Mouse (Mus musculus): ENCODE measurements around the gene Tapbp. TPM values are rescaled to one million over a fixed set of nuclear protein-coding genes. Genes with fewer than 3 reads are reported as not detected.

The Tapbp gene
- total and polyA plus RNA-seq, 3 experiments = 45.3 to 134 (median 116) TPM

DNA sequence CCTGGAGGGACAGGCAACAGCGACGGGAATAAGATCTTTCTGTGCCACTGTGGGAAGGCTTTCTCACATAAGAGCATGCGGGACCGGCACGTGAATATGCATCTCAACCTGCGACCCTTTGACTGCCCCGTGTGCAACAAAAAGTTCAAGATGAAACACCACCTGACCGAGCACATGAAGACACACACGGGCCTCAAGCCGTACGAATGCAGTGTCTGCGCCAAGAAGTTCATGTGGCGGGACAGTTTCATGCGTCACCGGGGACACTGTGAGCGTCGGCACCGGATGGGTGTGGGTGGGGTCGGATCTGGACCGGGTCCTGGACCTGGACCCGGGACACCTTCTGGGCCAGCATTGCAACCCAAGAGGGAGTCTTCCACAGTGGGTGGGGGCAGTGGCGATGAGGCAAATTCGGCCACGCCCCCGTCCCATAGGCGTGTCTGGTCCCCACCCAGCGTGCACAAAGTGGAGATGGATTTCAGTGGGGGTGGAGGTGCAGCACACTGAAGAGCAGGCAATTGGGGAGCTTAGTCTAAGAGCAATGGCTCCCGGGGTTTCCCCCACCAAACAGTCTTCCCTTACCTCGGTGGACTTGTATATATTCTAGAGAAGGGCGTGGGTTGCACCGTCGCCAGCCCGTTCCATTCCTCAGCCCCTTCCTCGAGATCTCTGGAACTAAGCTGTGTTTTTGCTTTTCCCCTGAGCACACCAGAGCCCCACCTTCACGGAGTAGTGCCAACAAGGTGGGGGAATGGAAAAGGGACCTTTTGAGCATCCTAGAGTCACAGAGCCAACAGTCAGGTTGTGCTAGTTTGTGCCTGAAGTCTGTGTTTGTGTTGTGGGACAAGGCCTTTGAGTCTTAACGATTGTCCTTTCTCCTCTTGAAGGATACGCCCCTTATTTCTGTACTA lies 2.8 kb downstream of the Tapbp start:
- Histone ChIP-seq H3K4me1 (ENCODE audit: control insufficient read depth in 1 of 2, insufficient read depth in 2 of 2) (peaks cover 32 to 55% of the 10 kb centered on the region in 2 experiments), H3K27ac (ENCODE audit: insufficient read depth, low read depth) (peak overlapping the region; percentile 66), H3K4me2 (ENCODE audit: insufficient read depth, low read depth, poor library complexity, severe bottlenecking) (peak overlapping the region; percentile 65), H3K4me3 (replicated peaks in 1 of 3; ENCODE audit: low read depth in 2 of 3, low read length in 2 of 3, poor library complexity in 1 of 3) (peak overlapping the region; percentile 71 to 99 (median 83)), H3K27me3 (replicated peaks) (no peaks in the 10 kb centered on the region), H3K36me3 (replicated peaks in 1 of 2; ENCODE audit: control insufficient read depth in 1 of 2, insufficient read depth in 1 of 2, low read length in 1 of 2) (peaks cover 41 to 60% of the 10 kb centered on the region in 2 experiments), H3K79me2 (replicated peaks; ENCODE audit: control insufficient read depth, extremely low read depth, insufficient read depth, poor library complexity, severe bottlenecking) (peaks cover 26% of the 10 kb centered on the region), H3K9me3 (replicated peaks; ENCODE audit: low read length) (peaks cover 6% of the 10 kb centered on the region), H3K9ac (ENCODE audit: insufficient read depth, low read depth) (peak overlapping the region; percentile 11; the same call in 1 of the 2 replicates)
- TF ChIP-seq POLR2AphosphoS2 (IDR thresholded peaks at IDR 0.05; ENCODE audit: low read depth, low read length) (0 out of 2 replicates have a peak, but pooled peaks have one; percentile 38), TBP (conservative IDR thresholded peaks at IDR 0.05; ENCODE audit: low read depth, low read length) (no peak), MAX (IDR thresholded peaks at IDR 0.05; ENCODE audit: low read length) (0 out of 2 replicates have a peak, but pooled peaks have one; percentile 14), MXI1 (IDR thresholded peaks at IDR 0.05; ENCODE audit: low read depth, low read length) (no peak)
- peak; percentile 34 for DNase-seq (ENCODE audit: extremely low read depth)
- in situ Hi-C loops (cut with MboI; ENCODE audit: low pct_ligation_motif_present, low pct_unique_long_range_greater_than_20kb, low sequenced_read_pairs) = no loop called here
- dilution Hi-C loops (cut with MboI; ENCODE audit: extremely low pct_ligation_motif_present, extremely low pct_unique_long_range_greater_than_20kb, low sequenced_read_pairs) = no loop called here

DNA sequence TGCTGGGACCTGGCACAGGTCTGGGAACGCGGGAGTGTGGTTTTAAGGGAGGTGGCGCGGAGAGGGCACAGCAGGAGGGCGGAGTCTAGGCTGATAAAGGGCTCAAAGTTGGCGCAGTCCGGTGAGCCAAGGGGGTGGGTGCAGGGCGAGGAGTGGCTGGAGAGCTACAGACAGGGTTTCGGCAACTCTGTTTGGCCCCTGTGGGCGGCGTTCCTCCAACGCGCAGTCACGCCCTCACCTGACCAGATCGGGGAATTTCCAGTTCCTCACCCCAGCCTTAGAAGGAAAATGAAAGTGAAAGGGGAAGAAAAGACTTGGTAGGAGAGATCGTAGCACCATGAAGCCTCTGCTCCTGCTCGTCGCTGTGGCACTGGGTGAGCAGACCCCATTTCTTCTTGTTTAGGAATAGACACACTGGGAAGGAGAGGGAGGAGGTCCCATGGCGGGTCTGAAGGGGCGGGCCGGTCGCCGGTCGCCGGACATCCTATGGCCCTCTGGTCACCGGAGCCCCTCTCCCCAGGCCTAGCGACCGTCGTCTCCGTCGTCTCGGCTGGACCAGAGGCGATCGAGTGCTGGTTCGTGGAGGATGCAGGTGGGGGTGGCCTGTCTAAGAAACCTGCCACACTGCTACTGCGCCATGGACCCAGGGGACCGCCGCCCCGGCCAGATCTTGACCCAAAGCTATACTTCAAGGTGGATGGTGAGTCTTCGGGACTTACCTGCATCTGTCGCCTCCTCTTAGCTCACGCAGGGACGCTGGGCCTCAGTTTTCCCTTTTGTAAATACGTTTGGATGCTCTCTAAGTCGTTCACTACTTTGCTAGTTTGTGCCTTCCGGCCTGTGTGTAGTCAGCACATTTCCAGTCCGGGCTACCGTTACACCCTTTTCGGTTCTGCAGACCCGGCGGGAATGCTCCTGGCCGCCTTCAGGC lies 3.9 kb downstream of the Tapbp start:
- peaks cover 40 to 60% of the 10 kb centered on the region in 2 experiments for H3K36me3 ChIP-seq (replicated peaks in 1 of 2; ENCODE audit: control insufficient read depth in 1 of 2, insufficient read depth in 1 of 2, low read length in 1 of 2)
- dilution Hi-C loops (cut with MboI; ENCODE audit: extremely low pct_ligation_motif_present, extremely low pct_unique_long_range_greater_than_20kb, low sequenced_read_pairs) = no loop called here
- peaks cover 22% of the 10 kb centered on the region for H3K79me2 ChIP-seq (replicated peaks; ENCODE audit: control insufficient read depth, extremely low read depth, insufficient read depth, poor library complexity, severe bottlenecking)
- DNase-seq (ENCODE audit: extremely low read depth) = peak; percentile 96
- H3K27ac ChIP-seq (ENCODE audit: insufficient read depth, low read depth) = peak overlapping the region; percentile 93
- no peaks in the 10 kb centered on the region for H3K27me3 ChIP-seq (replicated peaks)
- H3K9me3 ChIP-seq (replicated peaks; ENCODE audit: low read length) = peaks cover 10% of the 10 kb centered on the region
- peaks cover 32 to 47% of the 10 kb centered on the region in 2 experiments for H3K4me1 ChIP-seq (ENCODE audit: control insufficient read depth in 1 of 2, insufficient read depth in 2 of 2)
- in situ Hi-C loops (cut with MboI; ENCODE audit: low pct_ligation_motif_present, low pct_unique_long_range_greater_than_20kb, low sequenced_read_pairs) = no loop called here
- H3K9ac ChIP-seq (ENCODE audit: insufficient read depth, low read depth) = peak overlapping the region; percentile 81
- peak overlapping the region; percentile 85 for H3K4me2 ChIP-seq (ENCODE audit: insufficient read depth, low read depth, poor library complexity, severe bottlenecking)
- H3K4me3 ChIP-seq (replicated peaks in 1 of 3; ENCODE audit: low read depth in 2 of 3, low read length in 2 of 3, poor library complexity in 1 of 3) = peak overlapping the region; percentile 71 to 99 (median 83)
- TF ChIP-seq MYC (IDR thresholded peaks at IDR 0.05; ENCODE audit: low read depth, low read length) (no peak; the same call in 1 of the 2 replicates), TBP (conservative IDR thresholded peaks at IDR 0.05; ENCODE audit: low read depth, low read length) (peak; percentile 71; the same call in 1 of the 2 replicates), UBTF (IDR thresholded peaks at IDR 0.05; ENCODE audit: low read depth, low read length) (no peak), BHLHE40 (IDR thresholded peaks at IDR 0.05; ENCODE audit: low read depth, low read length) (peak; percentile 98), SMC3 (IDR thresholded peaks at IDR 0.05; ENCODE audit: low read depth, low read length) (0 out of 2 replicates have a peak, but pooled peaks have one; percentile 6), USF2 (conservative IDR thresholded peaks at IDR 0.05; ENCODE audit: low read depth, low read length) (peak; percentile 32), POLR2A (IDR thresholded peaks at IDR 0.05; ENCODE audit: low read depth, low read length) (peak; percentile 73), JUN (IDR thresholded peaks at IDR 0.05; ENCODE audit: insufficient read depth, low read depth, low read length) (peak; percentile 2; the same call in 1 of the 2 replicates), POLR2AphosphoS2 (IDR thresholded peaks at IDR 0.05; ENCODE audit: low read depth, low read length) (no peak), TCF12 (IDR thresholded peaks at IDR 0.05; ENCODE audit: low read depth, low read length) (peak; percentile 75; the same call in 1 of the 2 replicates), CHD2 (IDR thresholded peaks at IDR 0.05; ENCODE audit: low read length) (peak; percentile 45), SIN3A (IDR thresholded peaks at IDR 0.05; ENCODE audit: low read length) (peak; percentile 90; the same call in 1 of the 2 replicates), NELFE (IDR thresholded peaks at IDR 0.05; ENCODE audit: low read depth, low read length) (peak; percentile 76), NRF1 (IDR thresholded peaks at IDR 0.05; ENCODE audit: low read depth, low read length) (peak; percentile 58), ZNF384 (IDR thresholded peaks at IDR 0.05; ENCODE audit: low read depth, low read length) (no peak), ZKSCAN1 (IDR thresholded peaks at IDR 0.05; ENCODE audit: borderline replicate concordance, low read depth, low read length) (no peak), KAT2A (IDR thresholded peaks at IDR 0.05; ENCODE audit: insufficient replicate concordance, low read length) (no peak), MAX (IDR thresholded peaks at IDR 0.05; ENCODE audit: low read length) (peak; percentile 55; the same call in 1 of the 2 replicates), ETS1 (conservative IDR thresholded peaks at IDR 0.05; ENCODE audit: low read depth, low read length) (peak; percentile 98), GABPA (IDR thresholded peaks at IDR 0.05; ENCODE audit: insufficient replicate concordance, low read depth, low read length) (no peak), RCOR1 (conservative IDR thresholded peaks at IDR 0.05; ENCODE audit: low read depth, low read length) (no peak; the same call in 1 of the 2 replicates), ELF1 (IDR thresholded peaks at IDR 0.05; ENCODE audit: low read depth, low read length) (peak; percentile 53), PAX5 (IDR thresholded peaks at IDR 0.05; ENCODE audit: low read length) (no peak), MAZ (IDR thresholded peaks at IDR 0.05; ENCODE audit: low read depth, low read length) (peak; percentile 78; the same call in 1 of the 2 replicates), ZMIZ1 (IDR thresholded peaks at IDR 0.05; ENCODE audit: low read depth, low read length) (0 out of 2 replicates have a peak, but pooled peaks have one; percentile 46)
